Mouse (Mus musculus) liver, embryonic 14 days (tissue): ENCODE data around the gene Myo5c. TPM values are rescaled to one million over a fixed set of nuclear protein-coding genes. Genes with fewer than 3 reads are reported as not detected.

Source experiments
- polyA plus RNA-seq: library from polyadenylated mRNA; depleted of rRNA; stranded (reverse); fragments of >200 nt; gene quantifications from 2 replicates; pipeline ENCODE4 v1.2.3, GENCODE M21; 2012; rRNA removed

The Myo5c gene
- polyA plus RNA-seq, result 0.48 and 0.55 TPM in 2 replicates

DNA sequence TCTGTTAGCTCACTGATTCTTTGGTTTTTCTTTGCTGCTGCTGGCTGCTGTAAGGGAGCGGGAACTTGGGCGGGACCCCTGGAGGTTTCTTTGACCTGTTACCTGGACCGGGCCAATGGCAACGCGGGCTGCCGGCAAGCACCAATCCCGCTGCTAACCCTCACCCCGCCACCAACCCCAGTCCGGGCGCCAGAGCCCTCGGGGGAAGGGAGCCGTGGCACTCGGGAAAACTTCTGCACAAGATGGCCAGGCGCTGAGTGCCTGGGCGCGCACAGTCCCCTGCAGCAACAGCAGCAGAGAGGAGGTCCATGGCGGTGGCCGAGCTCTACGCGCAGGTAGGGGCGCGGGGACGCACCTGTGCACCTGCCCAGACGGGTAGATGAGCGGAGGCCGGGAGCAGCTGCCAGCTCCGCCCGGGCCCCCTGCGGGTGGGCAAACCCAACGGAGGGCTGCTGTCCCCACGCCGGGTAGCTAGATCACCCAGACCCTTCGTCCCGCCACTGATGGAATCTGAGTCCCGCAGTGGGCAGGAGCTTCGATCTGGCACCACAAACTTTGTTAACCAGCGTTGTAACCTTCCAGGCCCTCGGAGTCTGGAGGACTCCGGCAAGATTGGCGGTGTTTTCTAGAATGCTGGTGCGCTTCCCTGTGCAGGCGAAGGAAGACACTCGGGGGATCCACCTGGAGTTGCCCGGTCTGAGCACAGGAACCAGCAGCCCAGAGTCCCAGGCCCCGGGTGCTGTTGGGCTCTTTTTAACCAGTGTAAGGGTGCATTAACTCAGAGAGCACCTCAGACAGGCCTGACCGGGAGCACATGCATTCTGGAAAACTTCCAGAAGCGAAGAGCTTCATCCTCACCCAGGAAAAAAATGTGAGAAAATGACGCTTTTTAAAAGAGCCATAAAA lies at the start of gene Myo5c:
Gene Myo5c (plus strand): TSS at position 180 of the 906 bp plus-strand sequence.

GRCm38 (mm10) chr9:75306126-75306898 lies 74.5 kb downstream of the Myo5c start, which contains the start of gene Gnb5:
Gene Gnb5 (plus strand): TSS chr9:75306288.

DNA sequence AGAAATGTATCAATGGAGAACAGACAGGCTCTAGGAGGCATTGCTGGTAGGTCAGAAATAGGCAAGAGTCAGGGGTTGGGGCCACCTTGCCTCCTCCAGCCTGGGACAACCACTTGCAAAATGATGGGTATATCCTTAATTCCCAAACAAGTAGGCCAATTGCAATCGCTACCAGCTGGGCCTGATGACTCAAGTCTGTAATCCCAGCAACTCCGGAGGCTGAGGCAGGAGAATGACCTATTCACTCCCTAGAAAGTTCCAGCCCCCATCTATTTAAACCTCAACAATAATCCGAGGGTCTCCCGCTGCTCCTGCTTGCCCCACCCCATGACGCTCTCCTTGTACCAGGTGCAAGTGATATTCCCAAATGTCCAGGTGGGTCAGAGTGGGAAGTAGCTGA lies 115.6 kb downstream of the Myo5c start, which contains the start of gene Bcl2l10:
Gene Bcl2l10 (plus strand): TSS at position 301 of the 400 bp plus-strand sequence.

Other genes with a start within 250 kb of the Myo5c start
- 39.7 and 46.9 TPM in 2 replicates for gene Arpp19, start 194.4 kb upstream of the Myo5c start, polyA plus RNA-seq
- gene Myo5a, start 161.0 kb upstream of the Myo5c start, polyA plus RNA-seq, result 1.3 and 2.0 TPM in 2 replicates
- gene Gnb5, start 74.3 kb downstream of the Myo5c start, polyA plus RNA-seq, result 0.73 and 1.1 TPM in 2 replicates
- gene Bcl2l10, start 115.7 kb downstream of the Myo5c start, polyA plus RNA-seq, result not detected in 2 replicates
- 10.3 and 11.1 TPM in 2 replicates for gene Mapk6, start 178.0 kb downstream of the Myo5c start, polyA plus RNA-seq
- 9.2 and 9.9 TPM in 2 replicates for gene Leo1, start 209.5 kb downstream of the Myo5c start, polyA plus RNA-seq